Mouse (Mus musculus) kidney, postnatal 0 days (tissue): Measurements from ENCODE around the gene Klhl8. TPM values are rescaled to one million over a fixed set of nuclear protein-coding genes. Genes with fewer than 3 reads are reported as not detected.

Source experiments
- ATAC-seq: fragments of 200-750 bp; cut with Nextera tagmentation; replicated peaks from 2 replicates; pipeline ENCODE4 v1.8.0; 2017; ENCODE audit warnings: low read depth, moderate number of reproducible peaks, moderate TSS enrichment, moderate library complexity; ENCODE audit not compliant: low FRiP score
- DNase-seq: peaks from one replicate; pipeline ENCODE4 v3.0.0-alpha.2; 2016; ENCODE audit warnings: low spot score
- H3K27ac ChIP-seq: fragments of 300-500 bp; sonication (generic); 2 replicates; pipeline ENCODE4 v1.5.1; 2014; ENCODE audit warnings: mild to moderate bottlenecking
- H3K27me3 ChIP-seq: fragments of 300-500 bp; sonication (generic); 2 replicates; pipeline ENCODE4 v1.6.1; 2014; ENCODE audit warnings: low read length, mixed read lengths; ENCODE audit not compliant: insufficient read depth
- H3K36me3 ChIP-seq: fragments of 300-500 bp; sonication (generic); 2 replicates; pipeline ENCODE4 v1.6.1; 2014; ENCODE audit warnings: low read length, mixed read lengths; ENCODE audit not compliant: insufficient read depth
- H3K4me1 ChIP-seq: fragments of 300-500 bp; sonication (generic); replicated peaks from 2 replicates; pipeline ENCODE4 v1.6.1; 2014; ENCODE audit warnings: antibody characterized with exemption, low read length, mixed read lengths; ENCODE audit not compliant: insufficient read depth
- H3K4me2 ChIP-seq: fragments of 300-500 bp; sonication (generic); 2 replicates; pipeline ENCODE4 v1.6.1; 2014; ENCODE audit warnings: mild to moderate bottlenecking, low read length, moderate library complexity, mixed read lengths
- H3K4me3 ChIP-seq: fragments of 300-500 bp; sonication (generic); replicated peaks from 2 replicates; pipeline ENCODE4 v1.5.1; 2014; ENCODE audit warnings: low read depth, low read length
- H3K9ac ChIP-seq: fragments of 300-500 bp; sonication (generic); 2 replicates; pipeline ENCODE4 v1.6.1; 2014; ENCODE audit warnings: low read depth, low read length
- H3K9me3 ChIP-seq: fragments of 300-500 bp; sonication (generic); replicated peaks from 2 replicates; pipeline ENCODE4 v1.6.1; 2016; ENCODE audit warnings: low read length, inconsistent platforms, mixed read lengths
- CTCF ChIP-seq: IDR thresholded peaks from 2 replicates; pipeline ENCODE4 v1.5.1; 2016; ENCODE audit warnings: antibody characterized with exemption, low read depth, mild to moderate bottlenecking, moderate library complexity
- WGBS: fragments of 180-500 bp; shearing (Covaris S2); extraction: QIAGEN DNeasy Blood & Tissue Kit; methylation state at CpG from one replicate; pipeline ENCODE4 v1.1.7; 2014; 5-methylcytosine and 5-hydroxymethylcytosine counted together
- polyA plus RNA-seq: library from polyadenylated mRNA; unstranded; fragments of >200 nt; fragmentation: Nextera tagmentation; extraction: Ambion mirVana; gene quantifications from 2 replicates; pipeline ENCODE4 v1.2.1, GENCODE M21; 2015

The Klhl8 gene
- polyA plus RNA-seq, 1 experiment from 2014 or later: 11.4 TPM

- TF ChIP-seq CTCF: no peak
- Histone ChIP-seq H3K27me3 (no peaks in the 10 kb centered on the region), H3K9ac (no peak overlapping the region), H3K9me3 (no peaks in the 10 kb centered on the region), H3K4me1 (peaks cover 22% of the 10 kb centered on the region), H3K36me3 (peaks cover 31% of the 10 kb centered on the region), H3K27ac (0 out of 2 replicates have a peak overlapping the region, but pooled peaks have one; percentile 8), H3K4me3 (no peak overlapping the region), H3K4me2 (no peak overlapping the region)
- DNase-seq (no peak), ATAC-seq (no peak)
- WGBS: 74% methylated on average over 3 of the region's 3 CpGs
Measured at GRCm38 (mm10) chr5:103839265-103839626, 71.8 kb downstream of the Klhl8 start.

DNA sequence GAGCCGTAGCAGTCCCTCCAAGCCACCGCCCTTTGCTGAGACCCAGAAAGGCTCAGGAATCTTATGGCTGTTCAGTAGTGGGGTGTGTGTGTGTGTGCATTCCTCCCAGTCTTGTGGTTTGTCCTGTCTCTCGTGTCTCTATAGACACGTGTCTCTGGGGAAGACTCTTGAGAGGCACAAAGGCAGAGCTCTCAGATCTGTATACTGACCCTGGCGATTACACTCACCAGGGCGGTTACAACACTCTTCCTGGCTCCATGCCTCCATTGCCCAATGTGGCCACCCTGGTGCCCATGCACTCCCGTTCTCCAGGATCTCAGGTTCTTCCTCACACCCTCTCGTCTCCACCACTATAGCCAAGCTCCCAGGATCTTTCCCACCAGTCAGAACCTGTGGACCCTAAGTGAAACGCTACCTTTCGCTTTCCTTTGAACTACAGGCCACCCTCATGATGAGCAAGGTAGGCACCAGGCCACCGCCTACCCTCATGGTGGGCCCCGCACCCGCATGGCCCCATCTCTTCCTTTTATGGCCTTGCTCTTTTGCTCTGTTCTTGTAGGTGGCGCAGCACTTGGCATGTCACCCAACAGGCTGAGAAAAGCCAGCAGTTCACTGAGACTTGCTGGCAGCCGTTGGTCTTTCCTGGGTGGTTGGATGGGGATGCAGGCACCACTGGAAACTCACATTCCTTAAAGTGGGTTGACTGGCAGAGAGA is 72.4 kb downstream of the Klhl8 start:
- Histone ChIP-seq H3K27ac (no peak overlapping the region), H3K27me3 (no peaks in the 10 kb centered on the region), H3K4me3 (no peak overlapping the region), H3K36me3 (peaks cover 35% of the 10 kb centered on the region), H3K9ac (no peak overlapping the region), H3K4me1 (peaks cover 22% of the 10 kb centered on the region), H3K9me3 (no peaks in the 10 kb centered on the region), H3K4me2 (no peak overlapping the region)
- no peak for ATAC-seq
- 87% methylated on average over 15 of the region's 15 CpGs for WGBS
- TF ChIP-seq CTCF: no peak
- no peak for DNase-seq

DNA sequence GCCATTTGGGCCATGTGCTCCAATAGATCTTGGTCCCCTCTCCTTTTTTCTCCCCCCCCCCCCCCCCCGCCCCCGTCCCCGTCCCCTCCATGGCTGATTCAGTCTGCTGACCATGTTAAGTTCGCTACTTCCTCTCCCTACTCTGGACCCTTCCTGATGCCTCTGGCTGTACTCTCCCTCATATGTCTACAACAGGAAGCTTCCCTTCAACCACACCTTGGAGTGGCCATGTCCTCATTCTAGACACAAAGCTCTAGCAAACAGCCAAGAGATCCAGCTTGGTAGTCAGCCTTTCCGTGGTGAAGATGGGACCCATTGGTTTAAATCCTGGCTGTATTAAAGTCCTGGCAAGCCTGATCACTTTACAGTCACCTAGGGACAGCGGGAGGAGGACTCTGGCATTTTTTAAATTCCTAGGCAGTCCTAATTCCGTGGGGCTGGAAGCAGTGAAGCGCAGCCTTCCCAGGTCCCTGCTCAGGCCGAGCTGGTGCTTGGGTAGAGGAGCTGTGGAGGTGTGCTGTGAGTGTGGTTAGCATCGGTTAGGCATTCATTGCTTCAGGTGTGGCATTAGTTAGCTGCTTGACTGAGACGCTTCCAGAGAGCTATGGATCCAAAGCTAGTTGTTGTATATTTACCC is 74.8 kb downstream of the Klhl8 start:
- ATAC-seq: peak; percentile 94

DNA sequence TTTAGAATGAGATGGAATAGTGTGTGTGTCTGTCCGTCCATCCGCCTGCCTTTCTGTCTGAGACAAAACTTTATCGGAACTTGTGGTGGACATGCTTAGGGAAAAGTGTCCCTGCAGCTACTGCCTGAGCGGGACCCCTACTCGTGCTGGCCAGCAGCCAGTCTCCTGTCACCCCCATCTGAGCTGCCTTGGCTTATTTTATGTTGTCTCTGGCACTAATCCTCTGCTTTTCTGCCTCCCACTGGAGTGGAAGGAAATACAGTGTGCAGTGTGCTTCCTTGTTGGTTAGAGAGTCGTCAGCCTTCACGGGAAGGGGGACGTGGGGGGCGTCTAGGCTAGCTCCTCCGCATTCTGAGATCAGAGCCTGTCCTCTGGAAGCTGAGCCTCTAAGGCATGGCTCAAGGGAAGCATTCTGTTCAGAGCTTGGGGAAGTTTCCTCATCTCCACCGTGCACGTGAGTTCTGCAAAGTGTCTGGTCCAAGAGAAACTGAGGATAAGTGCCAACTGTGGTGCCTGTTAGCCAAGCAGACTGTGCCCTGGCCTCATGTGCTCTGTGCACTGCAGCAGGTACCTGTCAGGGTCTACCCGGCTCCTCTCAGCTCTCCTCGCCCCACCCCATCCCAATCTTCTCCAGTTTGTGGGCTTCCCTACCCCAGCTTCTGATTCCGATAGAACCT is 75.5 kb downstream of the Klhl8 start:
- H3K4me1 ChIP-seq: peaks cover 22% of the 10 kb centered on the region
- no peak overlapping the region for H3K4me2 ChIP-seq
- peak overlapping the region; percentile 65 for H3K27ac ChIP-seq
- no peak for TF ChIP-seq CTCF
- no peaks in the 10 kb centered on the region for H3K27me3 ChIP-seq
- DNase-seq: no peak
- 0 out of 2 replicates have a peak, but pooled peaks have one; percentile 6 for ATAC-seq
- peaks cover 23% of the 10 kb centered on the region for H3K36me3 ChIP-seq
- H3K9ac ChIP-seq: 0 out of 2 replicates have a peak overlapping the region, but pooled peaks have one; percentile 9
- WGBS: 56% methylated on average over 15 of the region's 15 CpGs
- H3K4me3 ChIP-seq: no peak overlapping the region
- no peaks in the 10 kb centered on the region for H3K9me3 ChIP-seq

More for the DNA sequence above, 74.8 kb downstream of the Klhl8 start:
- Histone ChIP-seq H3K9me3 (no peaks in the 10 kb centered on the region), H3K9ac (no peak overlapping the region), H3K4me1 (peaks cover 22% of the 10 kb centered on the region), H3K4me3 (no peak overlapping the region), H3K27me3 (no peaks in the 10 kb centered on the region), H3K4me2 (0 out of 2 replicates have a peak overlapping the region, but pooled peaks have one; percentile 8), H3K36me3 (peaks cover 23% of the 10 kb centered on the region), H3K27ac (peak overlapping the region; percentile 65)
- DNase-seq: peak; percentile 75
- WGBS: 31% methylated on average over 10 of the region's 11 CpGs
- no peak for TF ChIP-seq CTCF

DNA sequence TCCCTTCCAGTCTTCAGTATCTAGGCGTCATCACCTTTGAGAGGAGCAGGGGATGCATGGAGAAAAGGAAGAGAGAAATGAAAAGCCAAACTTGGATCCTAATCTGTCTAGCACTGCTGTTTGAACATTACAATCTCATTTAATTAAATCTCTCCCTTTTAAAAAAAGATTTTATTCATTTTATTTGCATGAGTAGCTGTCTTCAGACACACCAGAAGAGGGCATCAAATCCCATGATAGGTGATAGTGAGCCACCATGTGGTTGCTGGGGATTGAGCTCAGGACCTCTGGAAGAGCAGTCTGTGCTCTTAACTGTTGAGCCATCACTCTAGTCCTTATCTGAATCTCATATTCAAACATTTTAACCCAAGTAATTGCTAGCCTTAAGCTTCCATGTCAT is 80.2 kb downstream of the Klhl8 start:
- Histone ChIP-seq H3K36me3 (peaks cover 39% of the 10 kb centered on the region), H3K27ac (no peak overlapping the region), H3K4me2 (no peak overlapping the region), H3K27me3 (no peaks in the 10 kb centered on the region), H3K4me1 (peaks cover 19% of the 10 kb centered on the region), H3K4me3 (no peak overlapping the region), H3K9ac (no peak overlapping the region), H3K9me3 (no peaks in the 10 kb centered on the region)
- ATAC-seq: no peak
- DNase-seq: no peak
- peak; percentile 26; the same call in 1 of the 2 replicates for TF ChIP-seq CTCF
- WGBS: 90% methylated on average over 1 of the region's 1 CpGs

GRCm38 (mm10) chr5:103829158-103829557 is 81.9 kb downstream of the Klhl8 start:
- Histone ChIP-seq H3K4me1 (peaks cover 13% of the 10 kb centered on the region), H3K9me3 (no peaks in the 10 kb centered on the region), H3K27ac (peak overlapping the region; percentile 28; the same call in 1 of the 2 replicates), H3K27me3 (no peaks in the 10 kb centered on the region), H3K4me2 (no peak overlapping the region), H3K36me3 (peaks cover 27% of the 10 kb centered on the region), H3K9ac (no peak overlapping the region), H3K4me3 (no peak overlapping the region)
- no peak for TF ChIP-seq CTCF
- no peak for ATAC-seq
- 22% methylated on average over 12 of the region's 12 CpGs for WGBS
- DNase-seq: peak; percentile 68
